Mouse (Mus musculus): Measurements from ENCODE around the gene Nagpa. TPM values are rescaled to one million over a fixed set of nuclear protein-coding genes. Genes with fewer than 3 reads are reported as not detected.

Gene Nagpa
- total and polyA plus RNA-seq, 3 experiments = 34.0 to 60.5 TPM; not detected in 1

DNA sequence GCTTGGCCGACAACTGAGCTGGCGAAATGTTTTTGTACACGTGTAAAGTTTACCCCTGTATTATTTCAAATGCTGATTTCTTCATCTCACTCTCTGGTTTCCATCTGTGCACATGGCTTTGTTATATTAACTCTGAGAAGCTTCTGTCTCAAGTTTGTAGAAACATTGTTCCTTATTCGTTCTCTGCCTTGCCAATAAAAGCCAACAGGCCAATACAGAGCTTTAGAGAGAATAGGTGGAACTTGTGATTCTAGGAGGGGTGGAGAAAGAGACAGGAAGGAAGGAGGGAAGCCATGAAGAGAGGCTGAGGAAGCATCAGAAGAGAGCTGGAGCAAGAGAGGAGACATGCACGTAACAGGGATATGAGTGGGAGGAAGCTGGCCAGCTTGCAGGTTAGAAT, 2.2 kb upstream of the Nagpa start:
- Histone ChIP-seq H3K36me3 (ENCODE audit: control insufficient read depth in 1 of 2, insufficient read depth in 2 of 2, low read length in 2 of 2) (peaks cover 0 to 3% of the 10 kb centered on the region in 2 experiments; a peak in 1 of 4 replicates), H3K4me3 (ENCODE audit: control insufficient read depth in 1 of 2, insufficient read depth in 1 of 2, low read depth in 2 of 2, low read length in 2 of 2) (no peak overlapping the region), H3K27me3 (ENCODE audit: control insufficient read depth in 1 of 2, insufficient read depth in 2 of 2, low read length in 2 of 2) (no peaks in the 10 kb centered on the region), H3K79me2 (ENCODE audit: control insufficient read depth, insufficient read depth, low read length, poor library complexity) (peaks cover 3% of the 10 kb centered on the region; the same call in 1 of the 2 replicates), H3K9me3 (replicated peaks; ENCODE audit: insufficient read depth, low read length) (no peaks in the 10 kb centered on the region), H3K9ac (ENCODE audit: control insufficient read depth, low read depth, low read length, poor library complexity, severe bottlenecking) (no peak overlapping the region), H3K27ac (ENCODE audit: control insufficient read depth, low read depth, low read length) (no peak overlapping the region), H3K4me1 (ENCODE audit: control insufficient read depth in 1 of 2, insufficient read depth in 2 of 2, low read length in 2 of 2) (peaks cover 3 to 13% of the 10 kb centered on the region in 2 experiments)
- DNase-seq (ENCODE audit: low read depth, low spot score) = peak; percentile 55
- TF ChIP-seq GABPA (IDR thresholded peaks at IDR 0.05; ENCODE audit: low read depth, low read length) (no peak), ZNF384 (IDR thresholded peaks at IDR 0.05; ENCODE audit: low read depth, low read length) (no peak)

DNA sequence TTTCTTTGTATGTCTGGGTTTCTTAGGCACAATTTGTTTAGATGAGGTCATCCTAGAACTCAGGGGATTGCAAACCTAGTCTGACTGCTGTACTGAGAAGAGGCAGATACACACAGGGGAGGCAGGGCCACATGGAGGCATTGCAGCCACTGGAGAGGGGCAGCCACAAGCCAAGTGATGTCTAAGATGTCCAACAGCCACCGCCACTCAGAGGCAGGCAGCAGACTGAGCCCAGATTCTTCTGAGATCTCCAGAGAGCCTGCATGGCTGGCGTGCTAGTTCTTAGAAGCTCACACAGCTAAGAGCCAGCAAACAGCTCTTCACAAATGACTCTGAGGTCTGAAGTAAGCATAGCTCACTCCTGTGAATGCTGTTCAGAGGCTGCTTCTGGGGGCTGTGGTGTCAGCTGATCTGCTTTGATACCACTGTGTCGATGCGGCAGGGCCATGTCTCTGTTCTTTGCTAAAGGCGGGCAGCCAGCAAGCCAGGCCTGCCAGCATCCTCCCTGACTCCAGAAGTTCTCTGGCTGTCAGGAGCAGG, 1.7 kb upstream of the Nagpa start:
- H3K9ac ChIP-seq (ENCODE audit: control insufficient read depth, low read depth, low read length, poor library complexity, severe bottlenecking) = no peak overlapping the region
- peaks cover 0 to 3% of the 10 kb centered on the region in 2 experiments; a peak in 1 of 4 replicates for H3K36me3 ChIP-seq (ENCODE audit: control insufficient read depth in 1 of 2, insufficient read depth in 2 of 2, low read length in 2 of 2)
- H3K27me3 ChIP-seq (ENCODE audit: control insufficient read depth in 1 of 2, insufficient read depth in 2 of 2, low read length in 2 of 2) = no peaks in the 10 kb centered on the region
- peaks cover 3% of the 10 kb centered on the region; the same call in 1 of the 2 replicates for H3K79me2 ChIP-seq (ENCODE audit: control insufficient read depth, insufficient read depth, low read length, poor library complexity)
- no peak for DNase-seq (ENCODE audit: low read depth, low spot score)
- H3K4me3 ChIP-seq (ENCODE audit: control insufficient read depth in 1 of 2, insufficient read depth in 1 of 2, low read depth in 2 of 2, low read length in 2 of 2) = no peak overlapping the region
- no peaks in the 10 kb centered on the region for H3K9me3 ChIP-seq (replicated peaks; ENCODE audit: insufficient read depth, low read length)
- no peak overlapping the region for H3K27ac ChIP-seq (ENCODE audit: control insufficient read depth, low read depth, low read length)
- H3K4me1 ChIP-seq (ENCODE audit: control insufficient read depth in 1 of 2, insufficient read depth in 2 of 2, low read length in 2 of 2) = peaks cover 3 to 9% of the 10 kb centered on the region in 2 experiments; a peak in 3 of 4 replicates
- TF ChIP-seq MYC (IDR thresholded peaks at IDR 0.05; ENCODE audit: low read depth, low read length) (no peak), CHD2 (IDR thresholded peaks at IDR 0.05; ENCODE audit: low read length) (no peak), CHD1 (IDR thresholded peaks at IDR 0.05; ENCODE audit: low read depth, low read length) (no peak), GABPA (IDR thresholded peaks at IDR 0.05; ENCODE audit: low read depth, low read length) (no peak), E2F4 (IDR thresholded peaks at IDR 0.05; ENCODE audit: borderline replicate concordance, low read depth, low read length) (no peak), TCF12 (IDR thresholded peaks at IDR 0.05; ENCODE audit: low read depth, low read length) (no peak), MAZ (IDR thresholded peaks at IDR 0.05; ENCODE audit: low read depth, low read length) (no peak)

DNA sequence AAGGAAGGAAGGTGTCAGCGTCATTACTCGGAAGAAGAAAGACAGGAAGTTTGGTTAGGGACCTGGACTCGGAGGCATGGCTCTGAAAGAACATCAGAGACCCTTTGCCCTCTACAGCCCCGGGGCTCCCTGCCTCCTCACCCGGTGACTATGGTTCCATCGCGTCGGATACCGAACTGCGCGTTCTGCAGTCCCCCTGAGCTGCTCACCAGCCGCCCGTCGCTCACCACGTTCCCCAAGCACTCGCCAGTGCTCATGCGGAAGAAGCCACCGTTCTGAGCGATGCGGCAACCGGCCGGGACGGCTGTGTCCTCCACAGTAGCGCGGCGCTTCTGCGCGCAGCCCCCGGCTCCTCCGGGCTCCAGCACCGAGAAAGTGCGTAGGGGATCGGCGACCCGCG, 612 bp downstream of the Nagpa start:
- no peak for TF ChIP-seq MAZ (IDR thresholded peaks at IDR 0.05; ENCODE audit: low read depth, low read length)
- TF ChIP-seq BHLHE40 (IDR thresholded peaks at IDR 0.05; ENCODE audit: borderline replicate concordance, low read depth, low read length) = no peak
- TF ChIP-seq ELF1 (IDR thresholded peaks at IDR 0.05; ENCODE audit: low read depth, low read length) = 0 out of 2 replicates have a peak, but pooled peaks have one; percentile 12
- Histone ChIP-seq H3K27me3 (ENCODE audit: control insufficient read depth in 1 of 2, insufficient read depth in 2 of 2, low read length in 2 of 2) (no peaks in the 10 kb centered on the region), H3K9ac (ENCODE audit: control insufficient read depth, low read depth, low read length, poor library complexity, severe bottlenecking) (peak overlapping the region; percentile 88), H3K36me3 (ENCODE audit: control insufficient read depth in 1 of 2, insufficient read depth in 2 of 2, low read length in 2 of 2) (peaks cover 0 to 3% of the 10 kb centered on the region in 2 experiments; a peak in 1 of 4 replicates), H3K4me1 (ENCODE audit: control insufficient read depth in 1 of 2, insufficient read depth in 2 of 2, low read length in 2 of 2) (peaks cover 0 to 4% of the 10 kb centered on the region in 2 experiments; a peak in 1 of 4 replicates), H3K27ac (ENCODE audit: control insufficient read depth, low read depth, low read length) (peak overlapping the region; percentile 40), H3K4me3 (ENCODE audit: control insufficient read depth in 1 of 2, insufficient read depth in 1 of 2, low read depth in 2 of 2, low read length in 2 of 2) (peak overlapping the region; percentile 76 to 91), H3K79me2 (ENCODE audit: control insufficient read depth, insufficient read depth, low read length, poor library complexity) (peaks cover 3% of the 10 kb centered on the region; the same call in 1 of the 2 replicates), H3K9me3 (replicated peaks; ENCODE audit: insufficient read depth, low read length) (no peaks in the 10 kb centered on the region)
- peak; percentile 58 for DNase-seq (ENCODE audit: low read depth, low spot score)
